Mouse (Mus musculus): ENCODE results near the gene Olfr1019. TPM values are rescaled to one million over a fixed set of nuclear protein-coding genes. Genes with fewer than 3 reads are reported as not detected.

Olfr1019 gene
- not detected for total RNA-seq (2021)
- long read RNA-seq, experiment 1: 0 reads
- long read RNA-seq, experiment 2: 0 reads

DNA sequence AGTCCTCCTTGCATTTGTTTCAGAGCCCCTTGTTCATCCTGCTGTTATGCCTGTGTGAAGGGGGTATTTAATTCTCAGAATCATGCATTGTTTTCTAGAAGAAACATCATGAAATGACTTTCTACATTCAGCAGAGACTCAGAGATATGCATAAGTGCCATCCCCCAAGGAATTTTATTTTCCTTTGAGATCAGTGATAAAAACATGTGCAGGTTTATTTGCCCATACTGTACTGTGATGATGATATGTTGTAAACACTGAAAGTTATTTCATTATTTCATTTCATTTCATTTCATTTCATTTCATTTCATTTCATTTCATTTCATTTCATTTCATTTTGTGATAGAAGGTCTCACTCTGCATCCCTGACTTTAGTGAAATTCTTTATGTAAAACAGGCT is at the start of gene Olfr1019:
Olfr1019 (minus strand) TSS at position 101 of the 400 bp plus-strand sequence.
- H3K27ac ChIP-seq: no peak within 1 kb of the TSS
- no peak for TF ChIP-seq CTCF (IDR thresholded peaks at IDR 0.05)
- DNase-seq (ENCODE audit: extremely low spot score in 1 of 2, low spot score in 2 of 2): no peak
- intact Hi-C loops (cut with DNase I): no loop called here
- H3K4me3 ChIP-seq: no peak within 1 kb of the TSS

DNA sequence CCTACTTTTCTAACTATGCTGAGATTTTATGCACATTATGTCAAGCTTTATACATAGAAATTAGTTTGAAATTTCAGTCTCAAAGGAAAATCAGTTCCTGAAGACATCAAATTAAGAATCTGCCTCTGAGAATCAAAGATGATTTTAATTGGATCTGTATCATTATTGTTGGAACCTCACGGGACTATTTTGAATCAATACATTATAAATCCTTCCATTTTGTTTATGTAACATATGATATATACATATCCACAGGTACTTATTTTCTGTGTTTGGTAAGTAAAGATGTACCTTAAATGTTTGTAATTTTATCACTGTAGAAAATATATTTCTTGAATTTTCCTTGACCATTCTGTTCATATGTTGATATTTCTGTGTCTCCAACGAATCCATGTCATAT is 40.1 kb upstream of the Olfr1019 start, which contains the start of gene Olfr1023:
Olfr1023 (plus strand) TSS at position 301 of the 400 bp plus-strand sequence.
- Histone ChIP-seq H3K4me3 (no peak within 1 kb of the TSS), H3K27ac (no peak within 1 kb of the TSS)
- no peak for DNase-seq (ENCODE audit: extremely low spot score in 1 of 2, low spot score in 2 of 2)
- TF ChIP-seq CTCF (IDR thresholded peaks at IDR 0.05): no peak
- intact Hi-C loops (cut with DNase I): no loop called here

DNA sequence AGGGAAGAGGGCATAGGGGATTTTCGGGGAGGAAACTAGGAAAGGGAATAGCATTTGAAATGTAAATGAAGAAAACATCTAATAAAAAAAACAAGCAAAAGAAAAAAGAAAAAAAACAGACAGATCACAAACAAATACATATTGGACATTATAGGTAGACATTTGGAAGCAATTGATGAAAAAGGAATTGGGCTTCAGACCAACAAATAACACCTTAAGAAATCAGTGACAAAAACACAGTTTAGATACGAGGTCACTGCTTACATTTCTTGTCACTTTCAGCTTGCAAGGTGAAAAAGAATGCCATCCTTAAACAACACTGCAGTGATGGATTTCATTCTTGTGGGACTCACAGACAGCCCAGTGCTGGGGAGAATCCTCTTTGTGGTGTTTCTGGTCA is 23.0 kb upstream of the Olfr1019 start, which contains the start of gene Olfr1022:
Olfr1022 (plus strand) TSS at position 301 of the 400 bp plus-strand sequence.
- Histone ChIP-seq H3K27ac (no peak within 1 kb of the TSS), H3K4me3 (no peak within 1 kb of the TSS)
- intact Hi-C loops (cut with DNase I): no loop called here
- DNase-seq (ENCODE audit: extremely low spot score in 1 of 2, low spot score in 2 of 2): no peak
- TF ChIP-seq CTCF (IDR thresholded peaks at IDR 0.05): no peak

DNA sequence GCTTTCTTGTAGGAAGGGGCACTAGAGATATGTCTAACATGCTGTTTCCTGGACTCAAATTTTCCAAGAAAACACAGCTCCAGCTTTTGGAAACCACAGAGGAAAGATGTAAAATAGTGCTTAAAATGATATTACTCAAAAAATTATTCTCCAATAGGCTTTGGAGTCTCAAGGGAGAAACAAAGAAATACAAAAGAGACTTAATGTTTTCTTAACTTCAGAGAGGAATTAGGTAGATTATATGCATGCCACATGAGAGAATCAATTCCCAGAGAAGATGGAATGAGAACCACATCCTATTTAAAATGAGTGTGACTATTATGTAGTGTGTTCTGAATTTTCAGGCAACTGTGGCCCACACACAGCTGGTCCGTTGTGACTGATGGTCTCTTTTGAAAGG is 1.4 kb upstream of the Olfr1019 start, which contains the start of gene Olfr1020:
Olfr1020 (plus strand) TSS at position 301 of the 400 bp plus-strand sequence.
- no peak within 1 kb of the TSS for H3K4me3 ChIP-seq
- H3K27ac ChIP-seq: no peak within 1 kb of the TSS
- no peak for TF ChIP-seq CTCF (IDR thresholded peaks at IDR 0.05)
- intact Hi-C loops (cut with DNase I): no loop called here
- DNase-seq (ENCODE audit: extremely low spot score in 1 of 2, low spot score in 2 of 2): no peak

DNA sequence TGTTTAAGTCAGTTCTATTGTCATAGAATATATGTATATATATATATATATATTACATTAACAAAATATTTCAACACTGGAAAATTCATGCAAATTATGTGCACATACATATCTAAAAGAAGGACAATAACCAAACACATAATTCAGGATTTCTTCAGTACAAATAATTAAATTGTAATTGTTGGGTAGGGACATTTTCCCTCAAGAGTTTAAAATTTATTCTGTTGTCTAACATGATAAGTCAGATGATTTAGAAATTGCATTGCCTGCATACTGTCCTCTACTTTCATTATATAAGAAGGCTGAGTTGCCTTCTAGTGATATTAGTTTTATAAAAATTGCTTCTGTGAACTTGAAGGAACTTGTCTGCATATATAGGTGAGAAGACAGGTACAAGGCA is 27.1 kb downstream of the Olfr1019 start, which contains the start of gene Olfr1018:
Olfr1018 (plus strand) TSS at position 301 of the 400 bp plus-strand sequence.
- DNase-seq (ENCODE audit: extremely low spot score in 1 of 2, low spot score in 2 of 2): no peak
- Histone ChIP-seq H3K4me3 (no peak within 1 kb of the TSS), H3K27ac (no peak within 1 kb of the TSS)
- intact Hi-C loops (cut with DNase I): no loop called here
- TF ChIP-seq CTCF (IDR thresholded peaks at IDR 0.05): no peak

DNA sequence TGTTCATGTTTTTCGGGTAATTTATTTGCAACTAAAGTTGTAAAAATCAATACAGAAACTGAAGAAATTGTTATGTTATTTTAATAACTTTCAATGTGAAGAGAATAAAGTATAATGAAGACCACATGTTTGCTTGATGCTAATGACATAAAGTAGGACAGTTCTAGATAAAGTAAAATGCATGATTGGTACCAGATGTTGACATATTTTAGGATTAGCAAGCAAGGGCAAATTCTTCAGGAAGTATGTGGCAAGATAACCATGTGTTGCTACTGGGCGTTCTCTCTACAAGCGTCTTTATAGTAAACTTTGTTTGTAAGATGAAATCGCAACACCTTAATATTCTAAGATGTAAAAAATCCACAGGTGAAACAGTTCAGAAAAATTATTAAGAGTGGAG is 40.8 kb downstream of the Olfr1019 start:
- DNase-seq (ENCODE audit: extremely low spot score in 1 of 2, low spot score in 2 of 2): no peak
- Histone ChIP-seq H3K4me3 (no peak overlapping the region), H3K27ac (no peak overlapping the region)
- intact Hi-C loops (cut with DNase I): no loop called here
- no peak for TF ChIP-seq CTCF (IDR thresholded peaks at IDR 0.05)

DNA sequence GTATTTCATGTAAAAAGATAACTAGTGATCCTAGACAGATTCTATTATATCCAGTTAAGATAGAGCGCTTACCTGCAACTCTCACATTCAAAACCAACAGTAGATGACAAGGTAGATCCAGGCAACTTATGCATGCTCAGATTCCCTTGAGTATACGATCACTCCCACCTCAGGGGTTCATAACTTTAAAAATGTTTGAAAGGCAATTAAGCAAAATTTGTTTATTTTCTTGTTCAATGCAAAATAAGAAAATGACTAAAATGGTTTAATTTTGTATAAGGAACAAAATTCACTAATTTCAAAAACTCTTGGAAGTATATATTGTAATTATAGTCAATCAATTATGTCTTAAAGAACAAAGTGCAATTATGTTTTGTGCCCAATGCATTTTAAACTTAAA is 42.8 kb downstream of the Olfr1019 start, which contains the start of gene Olfr1016:
Olfr1016 (minus strand) TSS at position 101 of the 400 bp plus-strand sequence.
- no peak within 1 kb of the TSS for H3K27ac ChIP-seq
- no peak within 1 kb of the TSS for H3K4me3 ChIP-seq
- intact Hi-C loops (cut with DNase I): no loop called here
- no peak for DNase-seq (ENCODE audit: extremely low spot score in 1 of 2, low spot score in 2 of 2)
- no peak for TF ChIP-seq CTCF (IDR thresholded peaks at IDR 0.05)

DNA sequence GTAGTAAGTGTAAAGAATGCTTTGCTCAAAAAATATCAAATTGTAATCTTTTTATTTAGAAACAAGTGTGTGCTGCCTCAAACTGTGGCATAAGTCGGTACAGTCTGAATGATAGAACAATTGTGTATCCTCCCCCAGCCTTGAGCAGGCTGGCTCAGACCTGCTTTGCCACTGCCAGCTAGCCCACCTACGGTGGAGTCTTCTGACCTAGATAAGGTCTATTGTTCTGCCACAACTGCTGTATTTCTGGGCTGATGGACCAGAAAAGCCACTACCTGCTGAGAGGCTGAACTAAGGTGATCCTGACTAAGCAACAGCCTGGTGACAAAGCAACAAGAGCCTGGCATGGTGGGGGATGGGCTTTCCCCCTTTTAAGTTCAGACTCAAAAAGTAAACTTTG is 53.0 kb downstream of the Olfr1019 start:
- H3K27ac ChIP-seq: no peak overlapping the region
- intact Hi-C loops (cut with DNase I): no loop called here
- no peak overlapping the region for H3K4me3 ChIP-seq
- TF ChIP-seq CTCF (IDR thresholded peaks at IDR 0.05): no peak
- DNase-seq (ENCODE audit: extremely low spot score in 1 of 2, low spot score in 2 of 2): no peak

Other genes with a start within 250 kb of the Olfr1019 start
- not detected for gene Olfr1000, start 233.6 kb downstream of the Olfr1019 start, total RNA-seq (2021)
- gene Olfr1002, start 194.8 kb downstream of the Olfr1019 start, total RNA-seq (2021): not detected
- not detected for gene Olfr154, start 181.0 kb downstream of the Olfr1019 start, total RNA-seq (2021)
- not detected for gene Olfr1006, start 166.7 kb downstream of the Olfr1019 start, total RNA-seq (2021)
- not detected for gene Olfr1008, start 156.1 kb downstream of the Olfr1019 start, total RNA-seq (2021)
- not detected for gene Olfr1009, start 130.1 kb downstream of the Olfr1019 start, total RNA-seq (2021)
- not detected for gene Olfr1012, start 82.7 kb downstream of the Olfr1019 start, total RNA-seq (2021)
- not detected for gene Olfr1013, start 78.4 kb downstream of the Olfr1019 start, total RNA-seq (2021)
- gene Olfr1014, start 72.8 kb downstream of the Olfr1019 start, total RNA-seq (2021): not detected
- not detected for gene Olfr1015, start 63.5 kb downstream of the Olfr1019 start, total RNA-seq (2021)
- not detected for gene Olfr1016, start 42.9 kb downstream of the Olfr1019 start, total RNA-seq (2021)
- not detected for gene Olfr1018, start 27.0 kb downstream of the Olfr1019 start, total RNA-seq (2021)
- gene Olfr1020, start 1.5 kb upstream of the Olfr1019 start, total RNA-seq (2021): not detected
- not detected for gene Olfr1022, start 23.1 kb upstream of the Olfr1019 start, total RNA-seq (2021)
- not detected for gene Olfr1023, start 40.2 kb upstream of the Olfr1019 start, total RNA-seq (2021)
- gene Olfr1024, start 59.6 kb upstream of the Olfr1019 start, total RNA-seq (2021): not detected
- gene Olfr1025-ps1, start 69.7 kb upstream of the Olfr1019 start, total RNA-seq (2021): not detected
- gene Olfr1026, start 76.1 kb upstream of the Olfr1019 start, total RNA-seq (2021): not detected
- gene Olfr1028, start 105.0 kb upstream of the Olfr1019 start, total RNA-seq (2021): not detected
- not detected for gene Olfr1029, start 128.4 kb upstream of the Olfr1019 start, total RNA-seq (2021)
- gene Olfr1030, start 133.8 kb upstream of the Olfr1019 start, total RNA-seq (2021): not detected
- not detected for gene Olfr1031, start 144.8 kb upstream of the Olfr1019 start, total RNA-seq (2021)
- not detected for gene Olfr1032, start 160.1 kb upstream of the Olfr1019 start, total RNA-seq (2021)
- gene Olfr1033, start 175.2 kb upstream of the Olfr1019 start, total RNA-seq (2021): not detected
- gene Olfr1034, start 200.4 kb upstream of the Olfr1019 start, total RNA-seq (2021): not detected
- not detected for gene Olfr1036, start 228.5 kb upstream of the Olfr1019 start, total RNA-seq (2021)
- gene Olfr1037, start 241.9 kb upstream of the Olfr1019 start, total RNA-seq (2021): not detected